Mouse (Mus musculus): ENCODE results near the gene Cyp4f18.

- no peak for TF ChIP-seq CTCF (IDR thresholded peaks at IDR 0.05; ENCODE audit: insufficient read depth, low read depth, low read length)
- TF ChIP-seq POLR2A (IDR thresholded peaks at IDR 0.05; ENCODE audit: insufficient read depth, low read depth, low read length), result no peak
Observed at GRCm38 (mm10) chr8:71954666-71955065, 54.8 kb downstream of the Cyp4f18 start.

Data from olfactory bulb, adult 2 months (tissue).